Mouse (Mus musculus) intestine, embryonic 15.5 days (tissue): ENCODE measurements around the gene Lgals7. TPM values are rescaled to one million over a fixed set of nuclear protein-coding genes. Genes with fewer than 3 reads are reported as not detected.

ENCODE experiments used
- ATAC-seq: fragments of 200-750 bp; cut with Nextera tagmentation; 2 replicates; pipeline ENCODE4 v1.8.0; 2017; ENCODE audit warnings: moderate TSS enrichment, moderate library complexity
- H3K27ac ChIP-seq: fragments of 300-500 bp; sonication (generic); 2 replicates; pipeline ENCODE4 v1.5.1; 2015; ENCODE audit warnings: mild to moderate bottlenecking, inconsistent platforms
- H3K27me3 ChIP-seq: fragments of 300-500 bp; sonication (generic); replicated peaks from 2 replicates; pipeline ENCODE4 v1.6.1; 2015; ENCODE audit warnings: inconsistent platforms
- H3K36me3 ChIP-seq: fragments of 300-500 bp; sonication (generic); 2 replicates; pipeline ENCODE4 v1.6.1; 2015; ENCODE audit warnings: inconsistent platforms
- H3K4me1 ChIP-seq: fragments of 300-500 bp; sonication (generic); replicated peaks from 2 replicates; pipeline ENCODE4 v1.6.1; 2015; ENCODE audit warnings: inconsistent platforms
- H3K4me2 ChIP-seq: fragments of 300-500 bp; sonication (generic); replicated peaks from 2 replicates; pipeline ENCODE4 v1.6.1; 2015; ENCODE audit warnings: mild to moderate bottlenecking, inconsistent platforms
- H3K4me3 ChIP-seq: fragments of 300-500 bp; sonication (generic); replicated peaks from 2 replicates; pipeline ENCODE4 v1.5.1; 2015; ENCODE audit warnings: inconsistent platforms
- H3K9ac ChIP-seq: fragments of 300-500 bp; sonication (generic); 2 replicates; pipeline ENCODE4 v1.6.1; 2015; ENCODE audit warnings: inconsistent platforms
- H3K9me3 ChIP-seq: fragments of 300-500 bp; sonication (generic); 2 replicates; pipeline ENCODE4 v1.6.1; 2016; ENCODE audit warnings: inconsistent platforms
- WGBS: fragments of 180-500 bp; shearing (Covaris S2); methylation state at CpG from one replicate; pipeline ENCODE4 v1.1.7; 2015; 5-methylcytosine and 5-hydroxymethylcytosine counted together
- polyA plus RNA-seq: library from polyadenylated mRNA; unstranded; fragments of >200 nt; fragmentation: Nextera tagmentation; extraction: Ambion mirVana; gene quantifications from 2 replicates; pipeline ENCODE4 v1.2.1, GENCODE M21; 2015

The Lgals7 gene
- polyA plus RNA-seq, 1 experiment from 2014 or later = 0.98 TPM

- H3K27me3 ChIP-seq = peaks cover 18% of the 10 kb centered on the region
- H3K9ac ChIP-seq = no peak overlapping the region
- no peak overlapping the region for H3K27ac ChIP-seq
- H3K36me3 ChIP-seq = no peaks in the 10 kb centered on the region; the same call in 1 of the 2 replicates
- ATAC-seq = no peak
- no peak overlapping the region for H3K4me3 ChIP-seq
- no peaks in the 10 kb centered on the region for H3K9me3 ChIP-seq
- no peak overlapping the region for H3K4me2 ChIP-seq
- 25% methylated on average over 14 of the region's 14 CpGs for WGBS
- H3K4me1 ChIP-seq = peaks cover 11% of the 10 kb centered on the region; the same call in 1 of the 2 replicates
These were observed 22.8 kb downstream of the Lgals7 start for GRCm38 (mm10) chr7:28886486-28886885.

- ATAC-seq = peak; percentile 21
- peaks cover 18% of the 10 kb centered on the region for H3K27me3 ChIP-seq
- H3K9me3 ChIP-seq = no peaks in the 10 kb centered on the region
- H3K9ac ChIP-seq = 0 out of 2 replicates have a peak overlapping the region, but pooled peaks have one; percentile 21
- no peak overlapping the region for H3K27ac ChIP-seq
- WGBS = 1% methylated on average over 27 of the region's 27 CpGs
- peak overlapping the region; percentile 70 for H3K4me2 ChIP-seq
- peaks cover 15% of the 10 kb centered on the region for H3K36me3 ChIP-seq
- H3K4me1 ChIP-seq = peaks cover 9% of the 10 kb centered on the region; the same call in 1 of the 2 replicates
- H3K4me3 ChIP-seq = peak overlapping the region; percentile 30
These were observed 25.1 kb downstream of the Lgals7 start for GRCm38 (mm10) chr7:28888701-28889161.

GRCm38 (mm10) chr7:28892601-28893000, 28.9 kb downstream of the Lgals7 start:
- H3K9ac ChIP-seq = no peak overlapping the region
- ATAC-seq = no peak
- peaks cover 9% of the 10 kb centered on the region; the same call in 1 of the 2 replicates for H3K4me1 ChIP-seq
- no peak overlapping the region for H3K27ac ChIP-seq
- H3K27me3 ChIP-seq = peaks cover 12% of the 10 kb centered on the region
- H3K4me2 ChIP-seq = no peak overlapping the region
- no peaks in the 10 kb centered on the region for H3K9me3 ChIP-seq
- no peak overlapping the region for H3K4me3 ChIP-seq
- WGBS = 95% methylated on average over 17 of the region's 17 CpGs
- peaks cover 52% of the 10 kb centered on the region for H3K36me3 ChIP-seq

DNA sequence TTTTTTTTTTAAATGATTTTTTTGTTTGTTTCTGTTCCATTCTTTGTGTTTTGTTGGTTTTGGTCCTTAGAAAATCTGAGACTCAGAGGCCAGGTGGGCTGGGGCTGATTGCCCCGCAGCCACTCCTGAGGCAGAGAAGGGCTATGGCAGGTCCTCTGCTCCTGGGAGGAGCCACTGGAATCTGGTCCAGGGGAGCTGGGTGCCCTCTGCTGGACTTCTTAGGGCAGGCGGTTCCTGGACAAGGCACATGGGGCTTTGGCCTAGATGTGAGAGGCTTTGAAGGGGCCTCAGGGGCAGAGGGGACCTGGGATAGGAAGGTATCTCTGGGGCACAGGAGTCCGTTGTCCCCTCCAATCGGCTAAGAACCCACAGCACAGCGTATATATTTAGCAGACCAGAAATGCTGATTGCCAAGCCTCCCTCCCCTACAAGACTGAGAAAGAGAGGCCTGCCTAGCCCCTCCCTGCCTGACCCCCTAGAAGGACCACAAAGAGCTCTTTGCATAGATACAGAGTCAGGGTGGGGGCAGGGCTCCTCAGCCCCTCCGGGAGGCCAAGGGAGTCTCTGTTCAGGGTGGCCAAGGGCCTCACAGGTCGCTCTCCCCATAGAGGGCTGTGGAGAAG, 30.1 kb downstream of the Lgals7 start:
- WGBS = 47% methylated on average over 7 of the region's 7 CpGs
- Histone ChIP-seq H3K36me3 (peaks cover 64% of the 10 kb centered on the region), H3K9ac (no peak overlapping the region), H3K4me1 (peaks cover 2% of the 10 kb centered on the region; the same call in 1 of the 2 replicates), H3K4me3 (no peak overlapping the region), H3K27me3 (peaks cover under 1% of the 10 kb centered on the region), H3K9me3 (no peaks in the 10 kb centered on the region), H3K4me2 (no peak overlapping the region), H3K27ac (peak overlapping the region; percentile 7; the same call in 1 of the 2 replicates)
- peak; percentile 65 for ATAC-seq

DNA sequence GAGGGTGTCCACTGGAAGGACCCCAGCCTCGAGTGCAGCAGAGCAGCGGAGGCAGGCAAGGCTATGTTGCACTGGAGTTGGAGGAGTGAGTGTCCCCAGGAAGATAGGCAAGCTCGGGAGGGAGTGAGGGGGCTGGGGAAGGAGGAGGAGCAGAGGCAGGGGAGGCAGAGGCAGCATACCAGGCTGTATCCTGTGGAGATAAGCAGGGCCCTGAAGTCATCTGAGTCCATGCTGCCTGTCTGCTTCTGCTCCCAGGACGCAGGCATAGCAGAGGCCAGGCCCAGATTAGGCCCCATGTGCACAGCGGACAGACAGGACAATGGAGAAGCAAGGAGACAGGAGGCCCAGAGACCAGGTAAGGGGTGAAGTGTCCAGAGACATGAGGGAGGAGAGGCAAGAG, 31.3 kb downstream of the Lgals7 start:
- ATAC-seq = no peak
- 49% methylated on average over 5 of the region's 5 CpGs for WGBS

GRCm38 (mm10) chr7:28897661-28898060, 34.0 kb downstream of the Lgals7 start:
- peaks cover 82% of the 10 kb centered on the region for H3K36me3 ChIP-seq
- 95% methylated on average over 6 of the region's 6 CpGs for WGBS
- H3K4me1 ChIP-seq = no peaks in the 10 kb centered on the region
- H3K27me3 ChIP-seq = no peaks in the 10 kb centered on the region
- ATAC-seq = no peak
- H3K9ac ChIP-seq = no peak overlapping the region
- H3K4me2 ChIP-seq = no peak overlapping the region
- no peak overlapping the region for H3K27ac ChIP-seq
- H3K9me3 ChIP-seq = no peaks in the 10 kb centered on the region
- H3K4me3 ChIP-seq = no peak overlapping the region

More for the DNA sequence above, 31.3 kb downstream of the Lgals7 start:
- Histone ChIP-seq H3K4me3 (no peak overlapping the region), H3K27me3 (no peaks in the 10 kb centered on the region), H3K27ac (no peak overlapping the region), H3K9ac (no peak overlapping the region), H3K36me3 (peaks cover 70% of the 10 kb centered on the region), H3K4me1 (no peaks in the 10 kb centered on the region), H3K9me3 (no peaks in the 10 kb centered on the region), H3K4me2 (no peak overlapping the region)

GRCm38 (mm10) chr7:28899972-28900371, 36.3 kb downstream of the Lgals7 start:
- H3K4me1 ChIP-seq = no peaks in the 10 kb centered on the region
- H3K9ac ChIP-seq = no peak overlapping the region
- 82% methylated on average over 4 of the region's 4 CpGs for WGBS
- no peaks in the 10 kb centered on the region for H3K9me3 ChIP-seq
- peaks cover 85% of the 10 kb centered on the region for H3K36me3 ChIP-seq
- H3K27me3 ChIP-seq = no peaks in the 10 kb centered on the region
- no peak for ATAC-seq
- H3K4me3 ChIP-seq = no peak overlapping the region
- no peak overlapping the region for H3K27ac ChIP-seq
- no peak overlapping the region for H3K4me2 ChIP-seq

- H3K36me3 ChIP-seq = peaks cover 85% of the 10 kb centered on the region
- no peak overlapping the region for H3K4me3 ChIP-seq
- H3K27ac ChIP-seq = no peak overlapping the region
- H3K27me3 ChIP-seq = no peaks in the 10 kb centered on the region
- no peaks in the 10 kb centered on the region for H3K9me3 ChIP-seq
- H3K4me2 ChIP-seq = no peak overlapping the region
- WGBS = 89% methylated on average over 13 of the region's 13 CpGs
- no peak overlapping the region for H3K9ac ChIP-seq
- ATAC-seq = peak; percentile 19; the same call in 1 of the 2 replicates
- no peaks in the 10 kb centered on the region for H3K4me1 ChIP-seq
These were observed 37.9 kb downstream of the Lgals7 start for GRCm38 (mm10) chr7:28901311-28902125.

DNA sequence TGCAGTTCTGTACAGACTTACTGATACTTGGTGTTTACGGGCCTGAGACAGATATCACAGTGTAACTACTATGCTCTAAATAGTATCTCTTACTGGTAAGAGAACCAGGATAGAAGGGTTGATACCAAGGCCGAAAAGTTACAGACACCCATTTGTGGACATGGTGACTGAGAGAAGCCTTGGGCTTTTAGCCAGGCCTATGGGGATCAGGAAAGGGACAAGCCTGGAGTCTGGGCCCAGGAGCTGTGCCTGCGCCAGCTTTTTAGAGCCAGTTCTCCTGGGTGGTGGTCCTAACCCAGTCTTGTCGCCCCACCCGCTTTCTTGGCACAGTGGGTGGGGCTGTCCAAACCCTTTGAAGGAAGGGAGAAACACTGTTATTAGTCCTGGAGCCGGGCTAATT, 38.5 kb downstream of the Lgals7 start:
- H3K36me3 ChIP-seq = peaks cover 85% of the 10 kb centered on the region
- H3K4me3 ChIP-seq = no peak overlapping the region
- 91% methylated on average over 6 of the region's 6 CpGs for WGBS
- H3K27ac ChIP-seq = no peak overlapping the region
- H3K9ac ChIP-seq = no peak overlapping the region
- no peaks in the 10 kb centered on the region for H3K4me1 ChIP-seq
- ATAC-seq = no peak
- H3K27me3 ChIP-seq = no peaks in the 10 kb centered on the region
- H3K9me3 ChIP-seq = no peaks in the 10 kb centered on the region
- no peak overlapping the region for H3K4me2 ChIP-seq

DNA sequence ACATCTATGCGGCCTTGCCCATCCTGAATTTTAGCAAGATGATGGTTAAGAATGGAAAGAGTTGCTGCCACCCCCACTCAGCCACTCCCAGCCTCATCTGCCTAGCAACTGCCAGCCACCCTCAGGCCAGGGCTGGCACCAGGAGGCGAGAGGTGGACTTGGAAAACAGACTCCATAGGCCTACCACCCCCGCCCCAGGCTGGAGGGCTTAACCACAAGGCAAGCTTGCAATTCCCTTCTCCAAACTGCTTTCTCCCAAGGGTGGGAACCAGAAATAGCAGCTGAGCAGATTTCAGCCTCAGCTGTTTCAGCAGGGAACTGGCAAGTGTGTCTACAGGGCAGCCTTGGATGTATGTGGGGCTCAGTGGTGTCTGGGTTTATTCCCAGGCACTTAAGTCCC, 39.2 kb downstream of the Lgals7 start:
- no peak overlapping the region for H3K4me3 ChIP-seq
- no peak overlapping the region for H3K9ac ChIP-seq
- H3K36me3 ChIP-seq = peaks cover 84% of the 10 kb centered on the region
- no peaks in the 10 kb centered on the region for H3K9me3 ChIP-seq
- no peaks in the 10 kb centered on the region for H3K4me1 ChIP-seq
- no peak overlapping the region for H3K4me2 ChIP-seq
- H3K27me3 ChIP-seq = no peaks in the 10 kb centered on the region
- ATAC-seq = no peak
- H3K27ac ChIP-seq = no peak overlapping the region
- WGBS = 91% methylated on average over 3 of the region's 3 CpGs

DNA sequence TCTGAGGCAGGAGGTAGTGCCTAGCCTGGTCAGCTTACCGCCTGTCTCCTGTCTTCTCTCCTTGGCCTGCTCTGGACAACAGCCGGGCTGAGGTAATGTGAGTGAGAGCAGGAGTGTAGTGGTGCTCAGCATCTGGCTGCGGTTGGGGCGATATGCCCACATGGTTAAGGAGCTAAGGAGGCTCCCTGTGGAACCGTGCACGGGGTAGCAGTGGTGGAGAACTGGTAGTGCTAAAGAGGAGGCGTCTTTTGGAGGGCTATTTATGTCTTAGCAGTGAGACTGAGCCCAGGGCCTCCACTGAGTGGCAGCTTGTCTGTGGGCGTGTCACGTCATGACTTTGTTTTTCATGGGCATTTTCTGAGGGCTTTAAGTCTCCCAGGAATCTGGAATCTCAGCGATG, 40.1 kb downstream of the Lgals7 start:
- Histone ChIP-seq H3K36me3 (peaks cover 82% of the 10 kb centered on the region), H3K9ac (no peak overlapping the region), H3K27ac (no peak overlapping the region), H3K4me2 (no peak overlapping the region), H3K4me1 (no peaks in the 10 kb centered on the region), H3K9me3 (no peaks in the 10 kb centered on the region), H3K4me3 (no peak overlapping the region), H3K27me3 (no peaks in the 10 kb centered on the region)
- ATAC-seq = no peak
- WGBS = 89% methylated on average over 10 of the region's 10 CpGs

- H3K4me3 ChIP-seq = no peak overlapping the region
- no peaks in the 10 kb centered on the region for H3K9me3 ChIP-seq
- H3K4me2 ChIP-seq = no peak overlapping the region
- no peak overlapping the region for H3K27ac ChIP-seq
- no peak for ATAC-seq
- no peak overlapping the region for H3K9ac ChIP-seq
- H3K4me1 ChIP-seq = no peaks in the 10 kb centered on the region
- no peaks in the 10 kb centered on the region for H3K27me3 ChIP-seq
- peaks cover 89% of the 10 kb centered on the region for H3K36me3 ChIP-seq
- 91% methylated on average over 5 of the region's 5 CpGs for WGBS
These were observed 43.5 kb downstream of the Lgals7 start for GRCm38 (mm10) chr7:28907195-28907594.
